10 mouse cellular contexts compared by ENCODE assay signal in genomic region chr10:117130037-117130436, GRCm38 (mm10). TPM values are rescaled to one million over a fixed set of nuclear protein-coding genes. Genes with fewer than 3 reads are reported as not detected.
DNase-seq lines count a peak whose midpoint lies in the region; ATAC-seq and TF ChIP-seq lines count a peak whose summit lies in the region.
"Had no signal": no experiment of that assay in that cellular context is flagged by ENCODE, and none has a peak within 500 bp of the region (broad histone marks: within the 10 kb centered on the region; RNA-seq: fewer than 3 reads in every experiment).

No protein-coding gene starts in this region.

- peaks cover 15% of the 10 kb centered on the region for H3K4me1 ChIP-seq in liver, postnatal 0 days (ENCODE audit: insufficient read depth)
- 0 out of 2 replicates have a peak, but pooled peaks cover 4% of the 10 kb centered on the region for H3K4me1 ChIP-seq in neural tube, embryonic 15.5 days
- H3K4me1 ChIP-seq in forebrain, embryonic 14.5 days (ENCODE audit: control insufficient read depth, insufficient read depth, low read length), result no peaks in the 10 kb centered on the region

- peak; percentile 47; the same call in 1 of the 2 replicates for ATAC-seq in liver, postnatal 0 days
- no peak for ATAC-seq in neural tube, embryonic 15.5 days (ENCODE audit: low FRiP score)
- no peak for ATAC-seq in forebrain, embryonic 14.5 days

- DNase-seq in heart, postnatal 10 days, result peak; percentile 58 to 63
- no peak for DNase-seq in heart, postnatal 25 days (ENCODE audit: low spot score)
- DNase-seq in adrenal gland, postnatal 10 days, result peak; percentile 77
- peak; percentile 19 for DNase-seq in gastrocnemius, postnatal 14 days
- DNase-seq in liver, postnatal 0 days, result no peak
- no peak for DNase-seq in layer of hippocampus, adult 9-11 months
- DNase-seq in forebrain, embryonic 14.5 days (ENCODE audit: low spot score), result no peak

- peak overlapping the region; percentile 48; the same call in 1 of the 2 replicates for H3K27ac ChIP-seq in liver, postnatal 0 days (ENCODE audit: low read depth)
- no peak overlapping the region for H3K27ac ChIP-seq in neural tube, embryonic 15.5 days (replicated peaks)
- H3K27ac ChIP-seq in forebrain, embryonic 14.5 days (ENCODE audit: low read depth, low read length), result no peak overlapping the region
- H3K27ac ChIP-seq: kidney, postnatal 0 days had no signal

- TF ChIP-seq CTCF in liver, postnatal 0 days (IDR thresholded peaks at IDR 0.05; ENCODE audit: low read depth), result no peak

- H3K9me3 ChIP-seq in liver, postnatal 0 days (ENCODE audit: low read length), result no peaks in the 10 kb centered on the region
- H3K9me3 ChIP-seq in neural tube, embryonic 15.5 days (replicated peaks), result no peaks in the 10 kb centered on the region
- no peaks in the 10 kb centered on the region for H3K9me3 ChIP-seq in forebrain, embryonic 14.5 days (replicated peaks; ENCODE audit: control insufficient read depth, low read length)

- H3K4me2 ChIP-seq in liver, postnatal 0 days (ENCODE audit: low read depth, low read length), result no peak overlapping the region
- H3K4me2 ChIP-seq in neural tube, embryonic 15.5 days, result no peak overlapping the region
- no peak overlapping the region for H3K4me2 ChIP-seq in forebrain, embryonic 14.5 days (ENCODE audit: low read length)

- H3K9ac ChIP-seq in liver, postnatal 0 days (replicated peaks), result no peak overlapping the region
- no peak overlapping the region for H3K9ac ChIP-seq in neural tube, embryonic 15.5 days (replicated peaks)
- no peak overlapping the region for H3K9ac ChIP-seq in forebrain, embryonic 14.5 days (ENCODE audit: low read length)

- no peak for TF ChIP-seq EP300 in liver, postnatal 0 days (IDR thresholded peaks at IDR 0.05; ENCODE audit: low read depth)

- WGBS in liver, postnatal 0 days (ENCODE audit: insufficient replicate concordance), result 63% methylated on average over 6 of the region's 6 CpGs
- WGBS in neural tube, embryonic 15.5 days, result 89% methylated on average over 6 of the region's 6 CpGs
- WGBS in forebrain, embryonic 14.5 days, result 93% methylated on average over 6 of the region's 6 CpGs

- peaks cover 7% of the 10 kb centered on the region for H3K36me3 ChIP-seq in liver, postnatal 0 days (replicated peaks; ENCODE audit: insufficient read depth, low read length)
- H3K36me3 ChIP-seq in neural tube, embryonic 15.5 days, result no peaks in the 10 kb centered on the region
- H3K36me3 ChIP-seq in forebrain, embryonic 14.5 days (ENCODE audit: control insufficient read depth, insufficient read depth, low read length), result no peaks in the 10 kb centered on the region

- H3K4me3 ChIP-seq in liver, postnatal 0 days (ENCODE audit: low read depth, low read length), result no peak overlapping the region
- H3K4me3 ChIP-seq in neural tube, embryonic 15.5 days (replicated peaks), result no peak overlapping the region
- no peak overlapping the region for H3K4me3 ChIP-seq in forebrain, embryonic 14.5 days (ENCODE audit: low read depth, low read length)
- H3K4me3 ChIP-seq: myocyte had no signal

- H3K27me3 ChIP-seq in liver, postnatal 0 days (ENCODE audit: insufficient read depth, low read length), result no peaks in the 10 kb centered on the region
- H3K27me3 ChIP-seq in neural tube, embryonic 15.5 days (replicated peaks), result no peaks in the 10 kb centered on the region
- H3K27me3 ChIP-seq in forebrain, embryonic 14.5 days (replicated peaks; ENCODE audit: control insufficient read depth, insufficient read depth, low read length), result no peaks in the 10 kb centered on the region

- intact Hi-C loops in heart, postnatal 10 days (cut with DNase I), result no loop called here
- intact Hi-C loops in heart, postnatal 25 days (cut with DNase I), result no loop called here
- intact Hi-C loops in gastrocnemius, postnatal 14 days (cut with DNase I; ENCODE audit: low total_unique reads), result no loop called here

RNA-seq across cellular contexts. Expression of gene Frs2, which starts 18.3 kb away (rescaled TPM):
- total RNA-seq in heart, postnatal 10 days (2021), result 10 to 100 TPM; 22.7 to 22.8 TPM
- 10 to 100 TPM; 16.3 to 17.1 TPM for total RNA-seq in heart, postnatal 25 days (2021)
- 10 to 100 TPM; 24.0 to 26.4 TPM for total RNA-seq in adrenal gland, postnatal 10 days (2021)
- 1 to 10 TPM; 7.9 to 9.4 TPM for total RNA-seq in gastrocnemius, postnatal 14 days (2021)
- 7.7 and 8.0 TPM in 2 replicates for polyA plus RNA-seq in liver, postnatal 0 days (2015; fragmentation: Nextera tagmentation; extraction: Ambion mirVana)
- polyA plus RNA-seq in neural tube, embryonic 15.5 days (2015; fragmentation: Nextera tagmentation; extraction: Ambion mirVana), result 19.7 and 21.4 TPM in 2 replicates
- 27.2 and 28.5 TPM in 2 replicates for polyA plus RNA-seq in forebrain, embryonic 14.5 days (2014; fragmentation: Nextera tagmentation; extraction: Ambion mirVana)

Comparison
In these comparisons a context has a peak if more than half of its experiments do, and no peak if none do; other contexts are left out.
1. DNase-seq: peak in heart, postnatal 10 days (2 of 2), adrenal gland, postnatal 10 days (single experiment) and gastrocnemius, postnatal 14 days (single experiment); none in heart, postnatal 25 days (single experiment), liver, postnatal 0 days (single experiment), layer of hippocampus, adult 9-11 months (single experiment) and forebrain, embryonic 14.5 days (single experiment).